Mouse (Mus musculus) CH12.LX (cell line): ENCODE measurements around the gene Mrap2. TPM values are rescaled to one million over a fixed set of nuclear protein-coding genes. Genes with fewer than 3 reads are reported as not detected.

Experiments used
- DNase-seq: peaks from one replicate; pipeline ENCODE4 v3.0.0-alpha.2; 2013; ENCODE audit errors: extremely low read depth
- H3K27ac ChIP-seq: 2 replicates; pipeline ENCODE4 v1.5.1; 2012; ENCODE audit warnings: low read depth, mild to moderate bottlenecking, control low read depth, moderate library complexity; ENCODE audit not compliant: insufficient read depth
- H3K27me3 ChIP-seq: replicated peaks from 2 replicates; pipeline ENCODE3; 2012; ENCODE audit warnings: inconsistent platforms
- H3K36me3 ChIP-seq, 2 experiments: replicated peaks in 1 of 2; 2 replicates each; pipeline versions ENCODE3 to v1.6.1; 2012; ENCODE audit warnings: inconsistent platforms in 1 of 2, low read length in 1 of 2, mild to moderate bottlenecking in 1 of 2, mixed read lengths in 1 of 2, moderate library complexity in 1 of 2; ENCODE audit not compliant: control insufficient read depth in 1 of 2, insufficient read depth in 1 of 2
- H3K4me1 ChIP-seq, 2 experiments: 2 replicates each; pipeline ENCODE4 v1.6.1; 2012; ENCODE audit warnings: inconsistent platforms in 1 of 2, moderate library complexity in 1 of 2; ENCODE audit not compliant: insufficient read depth in 2 of 2, control insufficient read depth in 1 of 2
- H3K4me2 ChIP-seq: 2 replicates; pipeline ENCODE4 v1.6.1; 2012; ENCODE audit warnings: low read depth, mild to moderate bottlenecking, control low read depth; ENCODE audit not compliant: poor library complexity, insufficient read depth, severe bottlenecking
- H3K4me3 ChIP-seq, 3 experiments: fragments of 150-350 bp in 1 of 3; sonication (generic) in 1 of 3; replicated peaks in 1 of 3; 2 replicates each; pipeline versions ENCODE3 to v1.5.1; 2011 to 2012; ENCODE audit warnings: low read depth in 2 of 3, low read length in 2 of 3, mild to moderate bottlenecking in 2 of 3, moderate library complexity in 2 of 3, control low read depth in 1 of 3, improper control_type of control experiment in 1 of 3, inconsistent platforms in 1 of 3, mixed read lengths in 1 of 3; ENCODE audit not compliant: poor library complexity in 1 of 3
- H3K79me2 ChIP-seq: replicated peaks from 2 replicates; pipeline ENCODE4 v1.6.1; 2012; ENCODE audit warnings: mild to moderate bottlenecking, moderate library complexity; ENCODE audit not compliant: control insufficient read depth, poor library complexity, insufficient read depth, severe bottlenecking; ENCODE audit errors: extremely low read depth
- H3K9ac ChIP-seq: 2 replicates; pipeline ENCODE4 v1.6.1; 2012; ENCODE audit warnings: low read depth, mild to moderate bottlenecking, control low read depth, moderate library complexity; ENCODE audit not compliant: insufficient read depth
- H3K9me3 ChIP-seq: replicated peaks from 2 replicates; pipeline ENCODE3; 2012; ENCODE audit warnings: low read length, inconsistent platforms, mixed read lengths
- BHLHE40 ChIP-seq: IDR thresholded peaks from 2 replicates; pipeline ENCODE4 v1.6.1; 2011; ENCODE audit warnings: mild to moderate bottlenecking, low read depth, low read length, improper control_type of control experiment
- GABPA ChIP-seq: IDR thresholded peaks from 2 replicates; pipeline ENCODE4 v1.6.1; 2012; ENCODE audit warnings: low read depth, low read length, improper control_type of control experiment, inconsistent platforms; ENCODE audit not compliant: insufficient replicate concordance
- IRF4 ChIP-seq: IDR thresholded peaks from 2 replicates; pipeline ENCODE4 v1.6.1; 2014; ENCODE audit warnings: low read depth, mild to moderate bottlenecking, inconsistent platforms, low read length, improper control_type of control experiment
- JUN ChIP-seq: IDR thresholded peaks from 2 replicates; pipeline ENCODE4 v1.6.1; 2011; ENCODE audit warnings: low read depth, mild to moderate bottlenecking, low read length, improper control_type of control experiment, moderate library complexity; ENCODE audit not compliant: insufficient read depth
- MAFK ChIP-seq: IDR thresholded peaks from 2 replicates; pipeline ENCODE4 v1.6.1; 2011; ENCODE audit warnings: low read length, improper control_type of control experiment; ENCODE audit not compliant: insufficient replicate concordance
- NELFE ChIP-seq: IDR thresholded peaks from 2 replicates; pipeline ENCODE4 v1.6.1; 2011; ENCODE audit warnings: low read depth, low read length, improper control_type of control experiment
- NRF1 ChIP-seq: IDR thresholded peaks from 2 replicates; pipeline ENCODE4 v1.6.1; 2014; ENCODE audit warnings: low read depth, mild to moderate bottlenecking, inconsistent platforms, low read length, improper control_type of control experiment, moderate library complexity
- POLR2AphosphoS2 ChIP-seq: IDR thresholded peaks from 2 replicates; pipeline ENCODE4 v1.6.1; 2011; ENCODE audit warnings: low read depth, low read length, improper control_type of control experiment
- SMC3 ChIP-seq: IDR thresholded peaks from 2 replicates; pipeline ENCODE4 v1.6.1; 2011; ENCODE audit warnings: low read depth, low read length, improper control_type of control experiment
- TBP ChIP-seq: conservative IDR thresholded peaks from 2 replicates; pipeline ENCODE4 v1.6.1; 2011; ENCODE audit warnings: low read depth, low read length, improper control_type of control experiment
- TCF12 ChIP-seq: IDR thresholded peaks from 2 replicates; pipeline ENCODE4 v1.6.1; 2014; ENCODE audit warnings: low read depth, mild to moderate bottlenecking, inconsistent platforms, low read length, improper control_type of control experiment
- ZC3H11A ChIP-seq: IDR thresholded peaks from 2 replicates; pipeline ENCODE4 v1.6.1; 2012; ENCODE audit warnings: low read depth, mild to moderate bottlenecking, inconsistent platforms, low read length, improper control_type of control experiment
- ZMIZ1 ChIP-seq: IDR thresholded peaks from 2 replicates; pipeline ENCODE4 v1.6.1; 2012; ENCODE audit warnings: low read depth, mild to moderate bottlenecking, inconsistent platforms, low read length, improper control_type of control experiment
- dilution Hi-C: fragments of 300-500 bp; cut with MboI; formaldehyde crosslinking; loops from 2 replicates; pipeline ENCODE4 v1.14.3; 2020; ENCODE audit warnings: low sequenced_read_pairs; ENCODE audit not compliant: extremely low pct_unique_long_range_greater_than_20kb, extremely low pct_ligation_motif_present
- in situ Hi-C: fragments of 300-500 bp; cut with MboI; formaldehyde crosslinking; loops from 3 replicates; pipeline ENCODE4 v1.14.3; 2019; ENCODE audit warnings: low sequenced_read_pairs, low pct_ligation_motif_present, low pct_unique_long_range_greater_than_20kb, mixed read lengths
- polyA plus RNA-seq: library from polyadenylated mRNA; unstranded; fragments of >175 nt; gene quantifications from 2 replicates; pipeline ENCODE4 v1.2.1, GENCODE M21; 2012; ENCODE audit warnings: low read depth; ENCODE audit not compliant: insufficient read length
- total RNA-seq, 2 experiments: library from RNA; depleted of rRNA; stranded (reverse); fragments of 300-350 nt in 1 of 2; fragments of >200 nt in 1 of 2; gene quantifications; 2 replicates each; pipeline ENCODE4 v1.2.3; 2012 to 2014

The Mrap2 gene
- total and polyA plus RNA-seq, 3 experiments = not detected

DNA sequence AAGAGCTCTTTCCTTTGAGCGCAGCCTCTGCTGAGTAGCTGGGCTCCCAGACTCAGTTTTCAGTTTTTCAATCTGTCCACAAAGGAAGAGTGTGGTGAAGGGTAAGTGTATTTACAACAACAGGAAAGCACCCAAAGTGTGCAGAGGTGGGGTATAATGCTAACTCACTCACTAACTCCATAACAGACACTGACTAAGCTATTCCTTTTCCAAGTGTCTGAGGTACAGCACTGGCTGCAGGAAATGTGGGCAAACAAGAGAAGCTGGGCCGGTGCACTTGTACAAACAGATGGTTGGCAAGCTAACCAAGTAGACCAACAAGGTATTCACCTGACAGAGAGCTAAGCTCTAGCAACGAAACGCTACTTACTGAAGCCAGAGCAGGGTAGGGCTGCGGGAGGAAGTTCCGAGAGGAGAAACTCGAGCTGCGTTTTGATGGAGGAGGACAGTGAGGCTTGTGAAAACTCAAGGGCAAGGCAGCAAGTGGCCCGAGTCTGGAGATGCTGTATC, 66.8 kb downstream of the Mrap2 start:
- no peaks in the 10 kb centered on the region for H3K9me3 ChIP-seq
- peaks cover 65 to 88% of the 10 kb centered on the region in 2 experiments for H3K36me3 ChIP-seq
- no peak for DNase-seq
- H3K27ac ChIP-seq = no peak overlapping the region
- dilution Hi-C loops (no loop called here), in situ Hi-C loops (no loop called here)
- no peak for TF ChIP-seq NELFE
- TF ChIP-seq POLR2AphosphoS2 = no peak
- TF ChIP-seq JUN = no peak
- TF ChIP-seq TBP = no peak
- no peak for TF ChIP-seq TCF12
- TF ChIP-seq GABPA = no peak
- no peak for TF ChIP-seq ZC3H11A
- TF ChIP-seq ZMIZ1 = no peak
- no peak for TF ChIP-seq IRF4
- TF ChIP-seq SMC3 = no peak
- no peak overlapping the region for H3K4me3 ChIP-seq
- peaks cover 5 to 15% of the 10 kb centered on the region in 2 experiments for H3K4me1 ChIP-seq
- H3K4me2 ChIP-seq = no peak overlapping the region
- no peak overlapping the region for H3K9ac ChIP-seq
- no peaks in the 10 kb centered on the region for H3K79me2 ChIP-seq
- no peaks in the 10 kb centered on the region for H3K27me3 ChIP-seq

DNA sequence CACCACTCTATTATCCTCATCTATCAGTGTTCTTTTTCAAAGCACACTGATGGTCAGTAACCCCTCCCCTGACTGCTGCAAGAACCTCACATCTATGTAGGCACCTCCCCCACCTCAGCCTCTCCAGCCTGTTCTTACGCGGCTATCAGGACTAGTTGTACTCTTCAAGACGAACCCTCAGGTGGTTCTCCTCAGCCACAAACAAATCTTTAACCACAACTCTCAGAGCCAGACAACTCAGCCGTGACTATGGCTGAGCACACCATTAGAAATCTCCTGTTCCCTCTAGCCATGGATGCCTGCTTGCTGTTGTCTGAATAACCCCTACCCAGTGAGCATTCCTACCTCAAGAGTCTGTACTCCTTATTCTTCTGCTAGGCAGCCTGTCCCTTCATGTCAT, 69.1 kb downstream of the Mrap2 start:
- peaks cover 5 to 15% of the 10 kb centered on the region in 2 experiments for H3K4me1 ChIP-seq
- H3K4me2 ChIP-seq = no peak overlapping the region
- H3K27me3 ChIP-seq = no peaks in the 10 kb centered on the region
- no peak for TF ChIP-seq TBP
- 0 out of 2 replicates have a peak, but pooled peaks have one; percentile 50 for TF ChIP-seq MAFK
- TF ChIP-seq NRF1 = no peak
- TF ChIP-seq ZMIZ1 = no peak
- TF ChIP-seq POLR2AphosphoS2 = no peak
- TF ChIP-seq BHLHE40 = 0 out of 2 replicates have a peak, but pooled peaks have one; percentile 18
- TF ChIP-seq, all 38 proteins: peak for 2
- peak; percentile 61 for DNase-seq
- Histone ChIP-seq H3K9me3 (no peaks in the 10 kb centered on the region), H3K9ac (no peak overlapping the region), H3K36me3 (peaks cover 56 to 83% of the 10 kb centered on the region in 2 experiments), H3K79me2 (no peaks in the 10 kb centered on the region), H3K27ac (no peak overlapping the region), H3K4me3 (no peak overlapping the region)
- in situ Hi-C loops (no loop called here), dilution Hi-C loops (no loop called here)

Other genes with a start within 250 kb of the Mrap2 start
- not detected in 2 replicates for gene Ripply2, start 128.8 kb upstream of the Mrap2 start, total RNA-seq (2012; rRNA removed)
- not detected in 2 replicates for gene Ripply2, start 128.8 kb upstream of the Mrap2 start, total RNA-seq (2014; rRNA removed)
- not detected in 2 replicates for gene Ripply2, start 128.8 kb upstream of the Mrap2 start, polyA plus RNA-seq
- 37.5 and 43.6 TPM in 2 replicates for gene Cyb5r4, start 122.3 kb upstream of the Mrap2 start, total RNA-seq (2012; rRNA removed)
- gene Cyb5r4, start 122.3 kb upstream of the Mrap2 start, total RNA-seq (2014; rRNA removed) = 109 and 121 TPM in 2 replicates
- 75.1 and 80.6 TPM in 2 replicates for gene Cyb5r4, start 122.3 kb upstream of the Mrap2 start, polyA plus RNA-seq
- 9.2 and 13.2 TPM in 2 replicates for gene Cep162, start 111.2 kb downstream of the Mrap2 start, total RNA-seq (2012; rRNA removed)
- 6.2 and 6.7 TPM in 2 replicates for gene Cep162, start 111.2 kb downstream of the Mrap2 start, total RNA-seq (2014; rRNA removed)
- gene Cep162, start 111.2 kb downstream of the Mrap2 start, polyA plus RNA-seq = 8.6 and 8.7 TPM in 2 replicates